Comparison of ENCODE assay signal across 8 mouse cellular contexts in the genomic region with DNA sequence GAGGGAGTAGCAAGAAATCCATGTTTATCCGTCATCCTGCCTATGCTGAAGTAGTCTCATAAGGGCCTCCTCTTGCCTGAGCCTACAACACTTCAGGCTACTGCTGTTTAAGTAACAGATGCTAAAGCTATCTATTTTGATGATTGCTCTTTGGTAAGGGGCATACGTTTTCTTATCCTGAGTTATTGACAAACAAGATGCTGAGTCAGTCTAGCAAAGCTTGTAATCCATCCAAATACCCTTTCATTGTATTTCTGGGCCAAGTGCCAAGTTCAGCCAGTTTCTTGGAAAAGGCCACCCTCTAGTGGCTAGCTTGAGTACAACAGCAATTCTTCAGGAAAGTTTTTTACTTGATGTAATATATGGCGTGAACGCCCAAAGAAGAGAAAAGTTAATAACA. TPM values are rescaled to one million over a fixed set of nuclear protein-coding genes. Genes with fewer than 3 reads are reported as not detected.
DNase-seq lines count a peak whose midpoint lies in the region; ATAC-seq lines count a peak whose summit lies in the region.

No protein-coding gene starts in this region.

- intact Hi-C loops in heart, postnatal 14 days (cut with DNase I): loop anchor here (1.0 to 10.0 kb wide), 3 partner anchors 162 to 294 kb away; no protein-coding TSS in a partner anchor

- peak; percentile 40 for DNase-seq in cerebellum, adult 11 months
- peak; percentile 71 for DNase-seq in R1 (ENCODE audit: low read depth, low spot score)
- peak; percentile 37 to 71 for DNase-seq in cerebellum, postnatal 36 days
- DNase-seq in heart, postnatal 14 days: peak; percentile 59 to 82
- DNase-seq in layer of hippocampus, adult 9-10 months (ENCODE audit: low spot score): peak; percentile 50
- DNase-seq in lung, postnatal 25 days (ENCODE audit: low spot score): peak; percentile 74
- peak; percentile 32 for DNase-seq in right cerebral cortex, adult 18-20 months

- ATAC-seq in cerebellum, adult (ENCODE audit: insufficient number of reproducible peaks, low FRiP score, low TSS enrichment): no peak

RNA-seq across cellular contexts. Expression of a gene that starts 46.2 kb away (rescaled TPM):
- 10 to 100 TPM; 19.0 to 21.4 TPM for total RNA-seq in heart, postnatal 14 days (2021)
